Mouse (Mus musculus): Measurements from ENCODE around the gene Slc35e3. TPM values are rescaled to one million over a fixed set of nuclear protein-coding genes. Genes with fewer than 3 reads are reported as not detected.

Slc35e3 gene
- polyA plus RNA-seq, 1 experiment from 2014 or later: 22.2 TPM

DNA sequence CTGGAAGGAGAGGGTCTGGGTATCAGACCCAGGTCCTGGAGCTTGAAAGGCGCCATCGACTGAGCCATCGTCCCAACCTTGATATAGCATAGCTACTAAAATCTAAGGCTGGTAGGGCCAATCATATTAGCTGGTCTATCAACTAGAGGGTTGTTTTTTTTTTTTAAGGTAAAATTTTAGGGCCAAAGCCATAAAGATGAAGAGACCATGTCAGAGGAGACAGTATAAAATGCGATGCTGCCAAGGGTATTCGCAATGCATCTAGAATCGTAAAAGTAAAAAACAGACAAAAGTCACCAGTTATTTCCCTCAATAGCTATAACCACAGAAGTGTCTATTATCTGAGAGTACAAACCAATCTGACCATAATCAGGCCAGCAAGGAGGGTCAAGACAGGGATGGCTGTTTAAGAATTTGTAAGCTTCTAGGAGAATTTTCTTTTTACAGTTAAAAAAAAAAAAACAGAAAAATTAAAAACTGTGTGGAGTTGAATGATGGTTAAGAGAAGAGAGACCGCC lies 6.2 kb upstream of the Slc35e3 start:
- ATAC-seq (replicated peaks; ENCODE audit: insufficient number of reproducible peaks, low FRiP score, low TSS enrichment, low read depth): no peak
- no peak overlapping the region for H3K27ac ChIP-seq (replicated peaks; ENCODE audit: low read depth, low read length)
- no peaks in the 10 kb centered on the region for H3K27me3 ChIP-seq (ENCODE audit: control insufficient read depth, insufficient read depth, low read length)
- H3K36me3 ChIP-seq (replicated peaks; ENCODE audit: control insufficient read depth, insufficient read depth, low read depth, low read length): peaks cover 8% of the 10 kb centered on the region
- no peak overlapping the region for H3K4me2 ChIP-seq (ENCODE audit: low read depth, low read length)
- no peaks in the 10 kb centered on the region for H3K4me1 ChIP-seq (ENCODE audit: control insufficient read depth, insufficient read depth, low read length)
- H3K4me3 ChIP-seq (ENCODE audit: low read depth, low read length): no peak overlapping the region
- no peak overlapping the region for H3K9ac ChIP-seq (replicated peaks; ENCODE audit: low read length)
- WGBS: 94% methylated on average over 7 of the region's 7 CpGs
- DNase-seq (ENCODE audit: low spot score): no peak
- H3K9me3 ChIP-seq (replicated peaks; ENCODE audit: control insufficient read depth, low read length): no peaks in the 10 kb centered on the region

GRCm38 (mm10) chr10:117751744-117752143 lies 5.6 kb upstream of the Slc35e3 start:
- WGBS: 90% methylated on average over 6 of the region's 6 CpGs
- peaks cover 8% of the 10 kb centered on the region for H3K36me3 ChIP-seq (replicated peaks; ENCODE audit: control insufficient read depth, insufficient read depth, low read depth, low read length)
- DNase-seq (ENCODE audit: low spot score) (no peak), ATAC-seq (replicated peaks; ENCODE audit: insufficient number of reproducible peaks, low FRiP score, low TSS enrichment, low read depth) (no peak)
- H3K27me3 ChIP-seq (ENCODE audit: control insufficient read depth, insufficient read depth, low read length): no peaks in the 10 kb centered on the region
- H3K4me3 ChIP-seq (ENCODE audit: low read depth, low read length): no peak overlapping the region
- no peaks in the 10 kb centered on the region for H3K4me1 ChIP-seq (ENCODE audit: control insufficient read depth, insufficient read depth, low read length)
- no peak overlapping the region for H3K9ac ChIP-seq (replicated peaks; ENCODE audit: low read length)
- H3K4me2 ChIP-seq (ENCODE audit: low read depth, low read length): no peak overlapping the region
- H3K9me3 ChIP-seq (replicated peaks; ENCODE audit: control insufficient read depth, low read length): no peaks in the 10 kb centered on the region
- H3K27ac ChIP-seq (replicated peaks; ENCODE audit: low read depth, low read length): no peak overlapping the region

- Histone ChIP-seq H3K27me3 (ENCODE audit: control insufficient read depth, insufficient read depth, low read length) (no peaks in the 10 kb centered on the region), H3K4me1 (ENCODE audit: control insufficient read depth, insufficient read depth, low read length) (no peaks in the 10 kb centered on the region), H3K4me3 (ENCODE audit: low read depth, low read length) (no peak overlapping the region), H3K36me3 (replicated peaks; ENCODE audit: control insufficient read depth, insufficient read depth, low read depth, low read length) (peaks cover 8% of the 10 kb centered on the region), H3K9me3 (replicated peaks; ENCODE audit: control insufficient read depth, low read length) (no peaks in the 10 kb centered on the region), H3K27ac (replicated peaks; ENCODE audit: low read depth, low read length) (no peak overlapping the region), H3K4me2 (ENCODE audit: low read depth, low read length) (no peak overlapping the region), H3K9ac (replicated peaks; ENCODE audit: low read length) (no peak overlapping the region)
- 96% methylated on average over 14 of the region's 14 CpGs for WGBS
- DNase-seq (ENCODE audit: low spot score): no peak
- ATAC-seq (replicated peaks; ENCODE audit: insufficient number of reproducible peaks, low FRiP score, low TSS enrichment, low read depth): no peak
These were observed 5.1 kb upstream of the Slc35e3 start for GRCm38 (mm10) chr10:117751282-117751610.

- no peak overlapping the region for H3K4me2 ChIP-seq (ENCODE audit: low read depth, low read length)
- WGBS: 94% methylated on average over 5 of the region's 5 CpGs
- H3K4me3 ChIP-seq (ENCODE audit: low read depth, low read length): no peak overlapping the region
- ATAC-seq (replicated peaks; ENCODE audit: insufficient number of reproducible peaks, low FRiP score, low TSS enrichment, low read depth) (no peak), DNase-seq (ENCODE audit: low spot score) (no peak)
- H3K36me3 ChIP-seq (replicated peaks; ENCODE audit: control insufficient read depth, insufficient read depth, low read depth, low read length): peaks cover 4% of the 10 kb centered on the region
- no peak overlapping the region for H3K9ac ChIP-seq (replicated peaks; ENCODE audit: low read length)
- no peaks in the 10 kb centered on the region for H3K4me1 ChIP-seq (ENCODE audit: control insufficient read depth, insufficient read depth, low read length)
- H3K27me3 ChIP-seq (ENCODE audit: control insufficient read depth, insufficient read depth, low read length): no peaks in the 10 kb centered on the region
- no peaks in the 10 kb centered on the region for H3K9me3 ChIP-seq (replicated peaks; ENCODE audit: control insufficient read depth, low read length)
- no peak overlapping the region for H3K27ac ChIP-seq (replicated peaks; ENCODE audit: low read depth, low read length)
These were observed 4.5 kb upstream of the Slc35e3 start for GRCm38 (mm10) chr10:117750529-117751281.

- 95% methylated on average over 14 of the region's 14 CpGs for WGBS
- Histone ChIP-seq H3K4me3 (ENCODE audit: low read depth, low read length) (no peak overlapping the region), H3K27me3 (ENCODE audit: control insufficient read depth, insufficient read depth, low read length) (no peaks in the 10 kb centered on the region), H3K27ac (replicated peaks; ENCODE audit: low read depth, low read length) (no peak overlapping the region), H3K36me3 (replicated peaks; ENCODE audit: control insufficient read depth, insufficient read depth, low read depth, low read length) (peaks cover 2% of the 10 kb centered on the region; the same call in 1 of the 2 replicates), H3K4me2 (ENCODE audit: low read depth, low read length) (no peak overlapping the region), H3K4me1 (ENCODE audit: control insufficient read depth, insufficient read depth, low read length) (no peaks in the 10 kb centered on the region), H3K9ac (replicated peaks; ENCODE audit: low read length) (no peak overlapping the region), H3K9me3 (replicated peaks; ENCODE audit: control insufficient read depth, low read length) (no peaks in the 10 kb centered on the region)
- ATAC-seq (replicated peaks; ENCODE audit: insufficient number of reproducible peaks, low FRiP score, low TSS enrichment, low read depth) (no peak), DNase-seq (ENCODE audit: low spot score) (no peak)
These were observed 3.7 kb upstream of the Slc35e3 start for GRCm38 (mm10) chr10:117749787-117750343.

DNA sequence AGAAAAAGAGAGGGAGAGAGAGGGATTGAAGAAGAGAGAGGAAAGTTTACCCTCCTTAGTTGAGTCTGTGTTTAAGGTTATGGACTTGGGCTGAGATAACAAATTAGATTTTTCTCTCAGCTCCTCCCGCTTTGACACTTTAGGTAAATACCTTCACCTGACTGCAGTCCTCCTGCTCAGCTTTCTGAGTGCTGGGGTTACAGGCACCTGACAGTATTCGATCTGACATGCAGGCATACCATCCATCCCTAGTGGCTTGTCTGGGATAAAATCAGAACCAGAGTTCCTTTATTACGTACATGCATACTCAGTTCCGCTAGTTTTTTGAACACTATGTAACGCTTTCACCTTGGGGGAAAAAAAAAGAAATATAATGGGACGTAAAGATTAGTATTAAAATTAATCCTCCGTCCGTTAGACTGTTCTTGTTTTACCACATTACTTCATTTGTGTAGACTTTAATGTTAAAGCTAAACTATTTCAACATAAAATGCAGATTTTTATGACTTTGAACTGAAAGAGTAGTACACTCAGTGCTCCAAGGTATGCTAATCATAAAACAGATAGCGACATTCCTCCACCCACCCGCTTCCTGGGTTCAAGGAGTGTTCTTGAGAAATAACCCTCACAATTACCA lies 3.0 kb upstream of the Slc35e3 start:
- Histone ChIP-seq H3K4me1 (ENCODE audit: control insufficient read depth, insufficient read depth, low read length) (no peaks in the 10 kb centered on the region), H3K9me3 (replicated peaks; ENCODE audit: control insufficient read depth, low read length) (no peaks in the 10 kb centered on the region), H3K27me3 (ENCODE audit: control insufficient read depth, insufficient read depth, low read length) (no peaks in the 10 kb centered on the region), H3K27ac (replicated peaks; ENCODE audit: low read depth, low read length) (no peak overlapping the region), H3K9ac (replicated peaks; ENCODE audit: low read length) (no peak overlapping the region), H3K36me3 (replicated peaks; ENCODE audit: control insufficient read depth, insufficient read depth, low read depth, low read length) (peaks cover 2% of the 10 kb centered on the region; the same call in 1 of the 2 replicates), H3K4me3 (ENCODE audit: low read depth, low read length) (no peak overlapping the region), H3K4me2 (ENCODE audit: low read depth, low read length) (no peak overlapping the region)
- ATAC-seq (replicated peaks; ENCODE audit: insufficient number of reproducible peaks, low FRiP score, low TSS enrichment, low read depth) (no peak), DNase-seq (ENCODE audit: low spot score) (no peak)
- 92% methylated on average over 10 of the region's 10 CpGs for WGBS

- H3K9me3 ChIP-seq (replicated peaks; ENCODE audit: control insufficient read depth, low read length): no peaks in the 10 kb centered on the region
- ATAC-seq (replicated peaks; ENCODE audit: insufficient number of reproducible peaks, low FRiP score, low TSS enrichment, low read depth) (no peak), DNase-seq (ENCODE audit: low spot score) (no peak)
- WGBS: 83% methylated on average over 10 of the region's 10 CpGs
- H3K36me3 ChIP-seq (replicated peaks; ENCODE audit: control insufficient read depth, insufficient read depth, low read depth, low read length): peaks cover 2% of the 10 kb centered on the region; the same call in 1 of the 2 replicates
- no peaks in the 10 kb centered on the region for H3K27me3 ChIP-seq (ENCODE audit: control insufficient read depth, insufficient read depth, low read length)
- no peak overlapping the region for H3K27ac ChIP-seq (replicated peaks; ENCODE audit: low read depth, low read length)
- H3K4me1 ChIP-seq (ENCODE audit: control insufficient read depth, insufficient read depth, low read length): no peaks in the 10 kb centered on the region
- H3K4me3 ChIP-seq (ENCODE audit: low read depth, low read length): no peak overlapping the region
- no peak overlapping the region for H3K4me2 ChIP-seq (ENCODE audit: low read depth, low read length)
- H3K9ac ChIP-seq (replicated peaks; ENCODE audit: low read length): no peak overlapping the region
These were observed 2.3 kb upstream of the Slc35e3 start for GRCm38 (mm10) chr10:117748276-117749049.

Data from embryonic facial prominence, embryonic 11.5 days (tissue).